Mouse (Mus musculus): ENCODE data around the gene Ccn6. TPM values are rescaled to one million over a fixed set of nuclear protein-coding genes. Genes with fewer than 3 reads are reported as not detected.

Ccn6 gene
- polyA plus RNA-seq, 1 experiment from 2014 or later = 0.41 TPM

GRCm38 (mm10) chr10:39140843-39141242, 22.8 kb downstream of the Ccn6 start:
- H3K36me3 ChIP-seq (replicated peaks; ENCODE audit: control insufficient read depth, insufficient read depth) = peaks cover 55% of the 10 kb centered on the region
- WGBS = 35% methylated on average over 14 of the region's 14 CpGs

GRCm38 (mm10) chr10:39138761-39139160, 24.8 kb downstream of the Ccn6 start:
- Histone ChIP-seq H3K9ac (no peak overlapping the region), H3K27me3 (ENCODE audit: control insufficient read depth, insufficient read depth, low read length) (no peaks in the 10 kb centered on the region), H3K4me3 (replicated peaks; ENCODE audit: low read length) (no peak overlapping the region), H3K27ac (no peak overlapping the region), H3K9me3 (ENCODE audit: control insufficient read depth, low read length) (no peaks in the 10 kb centered on the region), H3K4me1 (replicated peaks; ENCODE audit: control insufficient read depth, insufficient read depth, low read length) (peaks cover 5% of the 10 kb centered on the region; the same call in 1 of the 2 replicates), H3K36me3 (replicated peaks; ENCODE audit: control insufficient read depth, insufficient read depth) (peaks cover 37% of the 10 kb centered on the region), H3K4me2 (replicated peaks) (no peak overlapping the region)
- 84% methylated on average over 6 of the region's 6 CpGs for WGBS
- DNase-seq (ENCODE audit: low spot score) = no peak
- no peak for ATAC-seq (ENCODE audit: low FRiP score)

More at GRCm38 (mm10) chr10:39140843-39141242, 22.8 kb downstream of the Ccn6 start:
- H3K4me1 ChIP-seq (replicated peaks; ENCODE audit: control insufficient read depth, insufficient read depth, low read length) = no peaks in the 10 kb centered on the region
- no peak overlapping the region for H3K27ac ChIP-seq
- no peaks in the 10 kb centered on the region for H3K27me3 ChIP-seq (ENCODE audit: control insufficient read depth, insufficient read depth, low read length)
- ATAC-seq (ENCODE audit: low FRiP score) (no peak), DNase-seq (ENCODE audit: low spot score) (no peak)
- H3K9me3 ChIP-seq (ENCODE audit: control insufficient read depth, low read length) = no peaks in the 10 kb centered on the region
- no peak overlapping the region for H3K4me3 ChIP-seq (replicated peaks; ENCODE audit: low read length)
- H3K9ac ChIP-seq = no peak overlapping the region
- no peak overlapping the region for H3K4me2 ChIP-seq (replicated peaks)

GRCm38 (mm10) chr10:39137766-39138165, 25.8 kb downstream of the Ccn6 start:
- DNase-seq (ENCODE audit: low spot score) = no peak
- ATAC-seq (ENCODE audit: low FRiP score) = no peak
- WGBS = 97% methylated on average over 3 of the region's 3 CpGs
- H3K27ac ChIP-seq = no peak overlapping the region
- peaks cover 5% of the 10 kb centered on the region; the same call in 1 of the 2 replicates for H3K4me1 ChIP-seq (replicated peaks; ENCODE audit: control insufficient read depth, insufficient read depth, low read length)
- H3K4me3 ChIP-seq (replicated peaks; ENCODE audit: low read length) = no peak overlapping the region
- no peak overlapping the region for H3K4me2 ChIP-seq (replicated peaks)
- H3K27me3 ChIP-seq (ENCODE audit: control insufficient read depth, insufficient read depth, low read length) = no peaks in the 10 kb centered on the region
- no peaks in the 10 kb centered on the region for H3K9me3 ChIP-seq (ENCODE audit: control insufficient read depth, low read length)
- no peak overlapping the region for H3K9ac ChIP-seq
- peaks cover 30% of the 10 kb centered on the region for H3K36me3 ChIP-seq (replicated peaks; ENCODE audit: control insufficient read depth, insufficient read depth)

GRCm38 (mm10) chr10:39133462-39134310, 29.9 kb downstream of the Ccn6 start, which contains the start of the genes Fam229b and Tube1:
TSS of gene Fam229b (minus strand) at chr10:39133914.
TSS of gene Tube1 (plus strand) at chr10:39133976.
- peaks cover 14% of the 10 kb centered on the region for H3K36me3 ChIP-seq (replicated peaks; ENCODE audit: control insufficient read depth, insufficient read depth)
- peak within 1 kb of the TSS; percentile 64 for H3K4me3 ChIP-seq (replicated peaks; ENCODE audit: low read length)
- peak within 1 kb of the TSS; percentile 75 for H3K9ac ChIP-seq
- H3K27ac ChIP-seq = peak within 1 kb of the TSS; percentile 87
- H3K9me3 ChIP-seq (ENCODE audit: control insufficient read depth, low read length) = no peaks in the 10 kb centered on the region
- 5% methylated on average over 47 of the region's 47 CpGs for WGBS
- DNase-seq (ENCODE audit: low spot score) (peak; percentile 95), ATAC-seq (ENCODE audit: low FRiP score) (peak; percentile 95)
- no peaks in the 10 kb centered on the region for H3K27me3 ChIP-seq (ENCODE audit: control insufficient read depth, insufficient read depth, low read length)
- peaks cover 5% of the 10 kb centered on the region; the same call in 1 of the 2 replicates for H3K4me1 ChIP-seq (replicated peaks; ENCODE audit: control insufficient read depth, insufficient read depth, low read length)
- peak within 1 kb of the TSS; percentile 78 for H3K4me2 ChIP-seq (replicated peaks)

- Histone ChIP-seq H3K27me3 (ENCODE audit: control insufficient read depth, insufficient read depth, low read length) (no peaks in the 10 kb centered on the region), H3K9me3 (ENCODE audit: control insufficient read depth, low read length) (no peaks in the 10 kb centered on the region), H3K9ac (no peak overlapping the region), H3K27ac (no peak overlapping the region), H3K4me3 (replicated peaks; ENCODE audit: low read length) (no peak overlapping the region), H3K4me1 (replicated peaks; ENCODE audit: control insufficient read depth, insufficient read depth, low read length) (no peaks in the 10 kb centered on the region), H3K4me2 (replicated peaks) (no peak overlapping the region), H3K36me3 (replicated peaks; ENCODE audit: control insufficient read depth, insufficient read depth) (peaks cover 4% of the 10 kb centered on the region; the same call in 1 of the 2 replicates)
- DNase-seq (ENCODE audit: low spot score) = peak; percentile 40
- peak; percentile 31; the same call in 1 of the 2 replicates for ATAC-seq (ENCODE audit: low FRiP score)
- WGBS = 41% methylated on average over 4 of the region's 4 CpGs
Observed at GRCm38 (mm10) chr10:39121412-39121811, 42.2 kb downstream of the Ccn6 start.

GRCm38 (mm10) chr10:39109489-39109874, 54.1 kb downstream of the Ccn6 start:
- peak; percentile 51 for ATAC-seq (ENCODE audit: low FRiP score)
- Histone ChIP-seq H3K27me3 (ENCODE audit: control insufficient read depth, insufficient read depth, low read length) (no peaks in the 10 kb centered on the region), H3K4me1 (replicated peaks; ENCODE audit: control insufficient read depth, insufficient read depth, low read length) (peaks cover 12% of the 10 kb centered on the region; the same call in 1 of the 2 replicates), H3K4me3 (replicated peaks; ENCODE audit: low read length) (no peak overlapping the region), H3K9ac (no peak overlapping the region), H3K4me2 (replicated peaks) (no peak overlapping the region), H3K27ac (peak overlapping the region; percentile 56), H3K9me3 (ENCODE audit: control insufficient read depth, low read length) (no peaks in the 10 kb centered on the region), H3K36me3 (replicated peaks; ENCODE audit: control insufficient read depth, insufficient read depth) (no peaks in the 10 kb centered on the region)
- 46% methylated on average over 4 of the region's 4 CpGs for WGBS
- peak; percentile 42 for DNase-seq (ENCODE audit: low spot score)

GRCm38 (mm10) chr10:39108837-39109488, 54.6 kb downstream of the Ccn6 start:
- WGBS = 67% methylated on average over 10 of the region's 10 CpGs
- no peaks in the 10 kb centered on the region for H3K27me3 ChIP-seq (ENCODE audit: control insufficient read depth, insufficient read depth, low read length)
- H3K4me3 ChIP-seq (replicated peaks; ENCODE audit: low read length) = no peak overlapping the region
- DNase-seq (ENCODE audit: low spot score) (no peak), ATAC-seq (ENCODE audit: low FRiP score) (peak; percentile 54)
- peak overlapping the region; percentile 56; the same call in 1 of the 2 replicates for H3K27ac ChIP-seq
- no peaks in the 10 kb centered on the region for H3K9me3 ChIP-seq (ENCODE audit: control insufficient read depth, low read length)
- H3K9ac ChIP-seq = no peak overlapping the region
- H3K4me2 ChIP-seq (replicated peaks) = no peak overlapping the region
- no peaks in the 10 kb centered on the region for H3K36me3 ChIP-seq (replicated peaks; ENCODE audit: control insufficient read depth, insufficient read depth)
- peaks cover 12% of the 10 kb centered on the region; the same call in 1 of the 2 replicates for H3K4me1 ChIP-seq (replicated peaks; ENCODE audit: control insufficient read depth, insufficient read depth, low read length)

- H3K4me3 ChIP-seq (replicated peaks; ENCODE audit: low read length) = no peak overlapping the region
- no peaks in the 10 kb centered on the region for H3K36me3 ChIP-seq (replicated peaks; ENCODE audit: control insufficient read depth, insufficient read depth)
- 34% methylated on average over 4 of the region's 4 CpGs for WGBS
- DNase-seq (ENCODE audit: low spot score) (no peak), ATAC-seq (ENCODE audit: low FRiP score) (no peak)
- H3K9me3 ChIP-seq (ENCODE audit: control insufficient read depth, low read length) = no peaks in the 10 kb centered on the region
- no peaks in the 10 kb centered on the region for H3K27me3 ChIP-seq (ENCODE audit: control insufficient read depth, insufficient read depth, low read length)
- no peak overlapping the region for H3K9ac ChIP-seq
- H3K4me1 ChIP-seq (replicated peaks; ENCODE audit: control insufficient read depth, insufficient read depth, low read length) = peaks cover 12% of the 10 kb centered on the region; the same call in 1 of the 2 replicates
- H3K4me2 ChIP-seq (replicated peaks) = no peak overlapping the region
- no peak overlapping the region for H3K27ac ChIP-seq
Observed at GRCm38 (mm10) chr10:39106935-39107334, 56.7 kb downstream of the Ccn6 start.

- Histone ChIP-seq H3K36me3 (replicated peaks; ENCODE audit: control insufficient read depth, insufficient read depth) (no peaks in the 10 kb centered on the region), H3K9ac (no peak overlapping the region), H3K27ac (no peak overlapping the region), H3K9me3 (ENCODE audit: control insufficient read depth, low read length) (no peaks in the 10 kb centered on the region), H3K4me1 (replicated peaks; ENCODE audit: control insufficient read depth, insufficient read depth, low read length) (peaks cover 12% of the 10 kb centered on the region; the same call in 1 of the 2 replicates), H3K27me3 (ENCODE audit: control insufficient read depth, insufficient read depth, low read length) (no peaks in the 10 kb centered on the region), H3K4me3 (replicated peaks; ENCODE audit: low read length) (no peak overlapping the region), H3K4me2 (replicated peaks) (no peak overlapping the region)
- no peak for ATAC-seq (ENCODE audit: low FRiP score)
- no peak for DNase-seq (ENCODE audit: low spot score)
- 61% methylated on average over 3 of the region's 3 CpGs for WGBS
Observed at GRCm38 (mm10) chr10:39106413-39106812, 57.2 kb downstream of the Ccn6 start.

All from hindbrain, embryonic 14.5 days (tissue).